In the genomic region with DNA sequence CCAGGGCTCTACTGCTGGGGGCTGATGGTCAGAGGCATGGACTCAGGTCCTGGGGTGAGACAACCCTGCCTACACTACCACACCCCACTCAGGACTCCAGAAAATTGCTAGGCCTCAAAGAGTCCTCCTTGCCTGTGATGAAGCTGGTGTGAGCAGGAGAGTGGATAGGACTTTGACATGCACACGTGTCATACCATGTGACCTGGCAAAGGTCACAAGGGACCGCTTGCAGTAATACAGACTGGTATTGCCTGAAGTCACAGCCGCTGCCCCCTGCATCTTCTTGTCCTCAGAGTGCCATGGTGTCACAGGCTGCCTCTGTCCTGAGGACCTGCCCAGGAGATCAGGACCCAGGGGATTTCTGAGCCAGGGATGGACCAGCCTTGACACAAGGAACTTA, we compare ENCODE assay signal across 21 mouse cellular contexts. TPM values are rescaled to one million over a fixed set of nuclear protein-coding genes. Genes with fewer than 3 reads are reported as not detected.
DNase-seq lines count a peak whose midpoint lies in the region; ATAC-seq and TF ChIP-seq lines count a peak whose summit lies in the region.
"Had no signal": no experiment of that assay in that cellular context is flagged by ENCODE, and none has a peak within 500 bp of the region (broad histone marks: within the 10 kb centered on the region; RNA-seq: fewer than 3 reads in every experiment).

No protein-coding gene starts in this region.

- no peak for ATAC-seq in forebrain, embryonic 12.5 days (ENCODE audit: low FRiP score)
- no peak for ATAC-seq in forebrain, embryonic 11.5 days (replicated peaks; ENCODE audit: low FRiP score)
- no peak for ATAC-seq in limb, embryonic 11.5 days (ENCODE audit: insufficient number of reproducible peaks, low FRiP score, low TSS enrichment, low read depth)

- H3K9me3 ChIP-seq in forebrain, embryonic 12.5 days, result no peaks in the 10 kb centered on the region
- H3K9me3 ChIP-seq in forebrain, embryonic 11.5 days (ENCODE audit: control insufficient read depth, low read length), result no peaks in the 10 kb centered on the region
- H3K9me3 ChIP-seq in limb, embryonic 11.5 days (ENCODE audit: control insufficient read depth, low read length), result no peaks in the 10 kb centered on the region
- H3K9me3 ChIP-seq in midbrain, embryonic 10.5 days (replicated peaks), result no peaks in the 10 kb centered on the region
- H3K9me3 ChIP-seq: G1E; heart, embryonic 13.5 days; limb, embryonic 13.5 days had no signal

- no peak overlapping the region for H3K9ac ChIP-seq in forebrain, embryonic 12.5 days
- no peak overlapping the region for H3K9ac ChIP-seq in forebrain, embryonic 11.5 days (ENCODE audit: low read length)
- H3K9ac ChIP-seq in liver, adult 2 months (ENCODE audit: low read depth, low read length), result no peak overlapping the region
- H3K9ac ChIP-seq in limb, embryonic 11.5 days (ENCODE audit: low read length), result no peak overlapping the region
- H3K9ac ChIP-seq: heart, embryonic 13.5 days; hindbrain, embryonic 14.5 days; limb, embryonic 13.5 days had no signal

- DNase-seq in forebrain, embryonic 11.5 days (ENCODE audit: low spot score), result no peak
- peak; percentile 57 for DNase-seq in liver, adult 2 months (ENCODE audit: extremely low read depth, low read depth, low spot score)
- no peak for DNase-seq in liver
- DNase-seq in limb, embryonic 11.5 days (ENCODE audit: low spot score), result no peak
- DNase-seq in midbrain, embryonic 10.5 days (ENCODE audit: low spot score), result no peak
- no peak for DNase-seq in heart, adult 11 months
- DNase-seq: adrenal gland, postnatal 25 days; cerebellum, adult 2 months; gastrocnemius, adult 2 months; kidney, adult 8-10 months; kidney, postnatal 4 days; lung, adult 2 months; thymus, postnatal 36 days had no signal

- 88% methylated on average over 3 of the region's 3 CpGs for WGBS in forebrain, embryonic 12.5 days
- 75% methylated on average over 3 of the region's 3 CpGs for WGBS in forebrain, embryonic 11.5 days
- WGBS in liver, adult 2 months, result 51% methylated on average over 3 of the region's 3 CpGs
- WGBS in limb, embryonic 11.5 days, result 72% methylated on average over 3 of the region's 3 CpGs
- WGBS in small intestine, adult 2 months, result 56% methylated on average over 3 of the region's 3 CpGs
- 90% methylated on average over 3 of the region's 3 CpGs for WGBS in midbrain, embryonic 10.5 days

- peaks cover 29% of the 10 kb centered on the region for H3K4me1 ChIP-seq in forebrain, embryonic 12.5 days
- H3K4me1 ChIP-seq in forebrain, embryonic 11.5 days (replicated peaks; ENCODE audit: control insufficient read depth, insufficient read depth, low read length), result peaks cover 5% of the 10 kb centered on the region; the same call in 1 of the 2 replicates
- H3K4me1 ChIP-seq in liver, adult 2 months (ENCODE audit: control insufficient read depth, insufficient read depth, low read length), result no peaks in the 10 kb centered on the region
- H3K4me1 ChIP-seq in limb, embryonic 11.5 days (ENCODE audit: control insufficient read depth, insufficient read depth, low read length), result peaks cover 20% of the 10 kb centered on the region
- H3K4me1 ChIP-seq in small intestine, adult 2 months (ENCODE audit: control insufficient read depth, insufficient read depth, insufficient read length, low read length), result peaks cover 30% of the 10 kb centered on the region
- peaks cover 23% of the 10 kb centered on the region for H3K4me1 ChIP-seq in midbrain, embryonic 10.5 days
- H3K4me1 ChIP-seq: heart, embryonic 13.5 days had no signal

- no peaks in the 10 kb centered on the region for H3K36me3 ChIP-seq in forebrain, embryonic 12.5 days (replicated peaks)
- no peaks in the 10 kb centered on the region for H3K36me3 ChIP-seq in forebrain, embryonic 11.5 days (ENCODE audit: control insufficient read depth, insufficient read depth, low read length)
- H3K36me3 ChIP-seq in liver, adult 2 months (ENCODE audit: control insufficient read depth, insufficient read depth, low read length), result no peaks in the 10 kb centered on the region
- H3K36me3 ChIP-seq in limb, embryonic 11.5 days (ENCODE audit: control insufficient read depth, insufficient read depth, low read length), result no peaks in the 10 kb centered on the region
- H3K36me3 ChIP-seq in small intestine, adult 2 months (ENCODE audit: control insufficient read depth, insufficient read depth, low read length), result no peaks in the 10 kb centered on the region
- H3K36me3 ChIP-seq in midbrain, embryonic 10.5 days, result no peaks in the 10 kb centered on the region
- H3K36me3 ChIP-seq: G1E; heart, embryonic 13.5 days; limb, embryonic 13.5 days had no signal

- H3K4me3 ChIP-seq in forebrain, embryonic 12.5 days (replicated peaks), result no peak overlapping the region
- H3K4me3 ChIP-seq in forebrain, embryonic 11.5 days (ENCODE audit: low read depth, low read length), result no peak overlapping the region
- H3K4me3 ChIP-seq in liver, adult 2 months (ENCODE audit: insufficient read depth, low read depth, low read length), result no peak overlapping the region
- no peak overlapping the region for H3K4me3 ChIP-seq in limb, embryonic 11.5 days (ENCODE audit: low read depth, low read length)
- no peak overlapping the region for H3K4me3 ChIP-seq in small intestine, adult 2 months (ENCODE audit: low read depth, low read length)
- H3K4me3 ChIP-seq in midbrain, embryonic 10.5 days, result no peak overlapping the region
- H3K4me3 ChIP-seq: gastrocnemius, adult 2 months; heart, embryonic 13.5 days; limb, embryonic 13.5 days had no signal

- no peak for TF ChIP-seq CTCF in liver, adult 2 months (IDR thresholded peaks at IDR 0.05; ENCODE audit: low read depth, low read length)
- no peak for TF ChIP-seq CTCF in small intestine, adult 2 months (IDR thresholded peaks at IDR 0.05; ENCODE audit: extremely low read depth, insufficient read length, insufficient replicate concordance, low read depth, low read length)

- peaks cover 13% of the 10 kb centered on the region; the same call in 1 of the 2 replicates for H3K27me3 ChIP-seq in forebrain, embryonic 12.5 days
- H3K27me3 ChIP-seq in forebrain, embryonic 11.5 days (ENCODE audit: control insufficient read depth, insufficient read depth, low read length), result no peaks in the 10 kb centered on the region
- no peaks in the 10 kb centered on the region for H3K27me3 ChIP-seq in liver, adult 2 months (ENCODE audit: control insufficient read depth, insufficient read depth, low read length)
- H3K27me3 ChIP-seq in limb, embryonic 11.5 days (ENCODE audit: control insufficient read depth, insufficient read depth, low read length), result no peaks in the 10 kb centered on the region
- no peaks in the 10 kb centered on the region for H3K27me3 ChIP-seq in small intestine, adult 2 months (ENCODE audit: control insufficient read depth, insufficient read depth, low read length)
- H3K27me3 ChIP-seq in midbrain, embryonic 10.5 days (ENCODE audit: low read depth, poor library complexity, severe bottlenecking), result peaks cover 4% of the 10 kb centered on the region; the same call in 1 of the 2 replicates

- no peaks in the 10 kb centered on the region for H3K79me2 ChIP-seq in liver, adult 2 months (ENCODE audit: control insufficient read depth, insufficient read depth, low read length)

- no peak overlapping the region for H3K4me2 ChIP-seq in forebrain, embryonic 12.5 days
- H3K4me2 ChIP-seq in forebrain, embryonic 11.5 days (ENCODE audit: low read depth, low read length, severe bottlenecking), result no peak overlapping the region
- no peak overlapping the region for H3K4me2 ChIP-seq in limb, embryonic 11.5 days (ENCODE audit: low read depth, severe bottlenecking)
- H3K4me2 ChIP-seq: heart, embryonic 13.5 days; hindbrain, embryonic 14.5 days; limb, embryonic 13.5 days had no signal

- peak overlapping the region; percentile 6; the same call in 1 of the 2 replicates for H3K27ac ChIP-seq in forebrain, embryonic 12.5 days
- no peak overlapping the region for H3K27ac ChIP-seq in forebrain, embryonic 11.5 days (ENCODE audit: low read depth, low read length)
- no peak overlapping the region for H3K27ac ChIP-seq in liver, adult 2 months (replicated peaks; ENCODE audit: insufficient read depth, low read depth, low read length)
- H3K27ac ChIP-seq in limb, embryonic 11.5 days (replicated peaks; ENCODE audit: low read depth, low read length), result 0 out of 2 replicates have a peak overlapping the region, but pooled peaks have one; percentile 2
- H3K27ac ChIP-seq in small intestine, adult 2 months (ENCODE audit: insufficient read depth, low read depth, low read length), result peak overlapping the region; percentile 71
- H3K27ac ChIP-seq in midbrain, embryonic 10.5 days (replicated peaks), result no peak overlapping the region
- H3K27ac ChIP-seq: gastrocnemius, adult 2 months; heart, embryonic 13.5 days; hindbrain, embryonic 14.5 days; limb, embryonic 13.5 days had no signal

- TF ChIP-seq POLR2A in liver, adult 2 months (IDR thresholded peaks at IDR 0.05; ENCODE audit: extremely low read depth, insufficient read depth, low read length), result no peak
- no peak for TF ChIP-seq POLR2A in small intestine, adult 2 months (IDR thresholded peaks at IDR 0.05; ENCODE audit: low read depth, low read length)

RNA-seq across cellular contexts. Expression of gene A530016L24Rik, which starts 24.7 kb away (rescaled TPM):
- polyA plus RNA-seq in forebrain, embryonic 12.5 days (2016; fragmentation: Nextera tagmentation; extraction: Ambion mirVana), result not detected in 2 replicates
- 0.13 TPM in 1 of 2 replicates, not detected in the other for polyA plus RNA-seq in forebrain, embryonic 11.5 days (2014; fragmentation: Nextera tagmentation; extraction: Ambion mirVana)
- total RNA-seq in liver, adult 2 months (2014; rRNA removed), result 0.07 and 0.09 TPM in 2 replicates
- polyA plus RNA-seq in liver, adult 2 months (2012; rRNA removed), result 0.07 TPM in 2 replicates
- not detected in 2 replicates for polyA plus RNA-seq in limb, embryonic 11.5 days (2014; fragmentation: Nextera tagmentation; extraction: Ambion mirVana)
- polyA plus RNA-seq in small intestine, adult 2 months (2012; rRNA removed), result 0.06 and 0.75 TPM in 2 replicates
- polyA plus RNA-seq in midbrain, embryonic 10.5 days (2016; fragmentation: Nextera tagmentation; extraction: Ambion mirVana), result not detected in 2 replicates
- total RNA-seq: granulocyte monocyte progenitor cell, adult 5-6 weeks had no signal
- polyA plus RNA-seq: G1E had no signal

RNA-seq across cellular contexts. Expression of gene Tmem179, which starts 52.0 kb away (rescaled TPM):
- 10.7 and 11.5 TPM in 2 replicates for polyA plus RNA-seq in forebrain, embryonic 12.5 days (2016; fragmentation: Nextera tagmentation; extraction: Ambion mirVana)
- polyA plus RNA-seq in forebrain, embryonic 11.5 days (2014; fragmentation: Nextera tagmentation; extraction: Ambion mirVana), result 3.1 and 3.4 TPM in 2 replicates
- total RNA-seq in liver, adult 2 months (2014; rRNA removed), result 0.07 TPM in 1 of 2 replicates, not detected in the other
- polyA plus RNA-seq in liver, adult 2 months (2012; rRNA removed), result not detected in 2 replicates
- polyA plus RNA-seq in limb, embryonic 11.5 days (2014; fragmentation: Nextera tagmentation; extraction: Ambion mirVana), result 0.16 TPM in 1 of 2 replicates, not detected in the other
- polyA plus RNA-seq in small intestine, adult 2 months (2012; rRNA removed), result 0.53 and 0.91 TPM in 2 replicates
- polyA plus RNA-seq in midbrain, embryonic 10.5 days (2016; fragmentation: Nextera tagmentation; extraction: Ambion mirVana), result 2.8 and 4.9 TPM in 2 replicates
- total RNA-seq: G1E; gastrocnemius, adult 2 months; granulocyte monocyte progenitor cell, adult 5-6 weeks; heart, postnatal 25 days had no signal

Comparison
In these comparisons a context has a peak if more than half of its experiments do, and no peak if none do; other contexts are left out.
1. H3K27ac ChIP-seq: peak in forebrain, embryonic 12.5 days (single experiment), limb, embryonic 11.5 days (single experiment) and small intestine, adult 2 months (single experiment); none in forebrain, embryonic 11.5 days (single experiment), liver, adult 2 months (single experiment) and midbrain, embryonic 10.5 days (single experiment).